Mouse (Mus musculus) embryonic fibroblast, embryonic 13.5 days (primary cell): ENCODE data around the gene Atxn7l2.

Experiments used
- CTCF ChIP-seq: IDR thresholded peaks from 2 replicates; pipeline ENCODE4 v1.5.1; 2011; ENCODE audit warnings: mild to moderate bottlenecking, control low read depth, low read length, moderate library complexity, borderline replicate concordance; ENCODE audit not compliant: insufficient read depth
- POLR2A ChIP-seq: IDR thresholded peaks from 2 replicates; pipeline ENCODE4 v1.6.1; 2011; ENCODE audit warnings: low read depth, mild to moderate bottlenecking, control low read depth, low read length, moderate library complexity

DNA sequence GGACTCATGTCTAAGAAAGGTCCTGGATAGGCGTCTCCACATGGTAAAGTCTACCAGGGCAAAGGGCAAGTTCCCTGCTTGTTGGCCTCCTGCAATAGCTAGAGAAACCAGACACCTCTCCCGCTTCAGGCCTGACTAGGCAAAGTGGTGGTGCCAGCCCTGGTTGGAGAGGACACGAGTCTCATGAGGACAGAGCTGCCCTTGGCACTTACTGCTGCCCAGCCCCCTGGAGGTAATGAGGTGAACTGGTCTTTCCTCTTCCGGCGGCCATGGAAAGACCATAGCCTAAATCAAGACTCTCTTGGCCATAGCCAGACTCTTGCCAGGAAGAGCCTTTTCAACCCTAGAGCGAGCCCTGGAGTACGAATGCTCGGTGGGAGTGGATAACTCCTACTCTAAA is 1.7 kb upstream of the Atxn7l2 start:
- TF ChIP-seq POLR2A (no peak), CTCF (no peak)
